Mouse (Mus musculus) forebrain, postnatal 0 days (tissue): ENCODE measurements around the gene Alpk3. TPM values are rescaled to one million over a fixed set of nuclear protein-coding genes. Genes with fewer than 3 reads are reported as not detected.

ENCODE experiments used
- ATAC-seq: fragments of 200-750 bp; cut with Nextera tagmentation; 2 replicates; pipeline ENCODE4 v1.8.0; 2017; ENCODE audit warnings: mild to moderate bottlenecking, moderate library complexity
- DNase-seq: peaks from one replicate; pipeline ENCODE4 v3.0.0-alpha.2; 2015
- H3K27ac ChIP-seq: fragments of 300-500 bp; sonication (generic); 2 replicates; pipeline ENCODE4 v1.5.1; 2014; ENCODE audit warnings: low read depth, mild to moderate bottlenecking, antibody characterized with exemption, low read length, moderate library complexity, mixed read lengths
- H3K27me3 ChIP-seq: fragments of 300-500 bp; sonication (generic); 2 replicates; pipeline ENCODE4 v1.6.1; 2014; ENCODE audit warnings: mild to moderate bottlenecking, low read length, mixed read lengths; ENCODE audit not compliant: insufficient read depth
- H3K36me3 ChIP-seq: fragments of 300-500 bp; sonication (generic); 2 replicates; pipeline ENCODE4 v1.6.1; 2014; ENCODE audit warnings: mild to moderate bottlenecking, moderate library complexity; ENCODE audit not compliant: insufficient read depth
- H3K4me1 ChIP-seq: fragments of 300-500 bp; sonication (generic); 2 replicates; pipeline ENCODE4 v1.6.1; 2014; ENCODE audit warnings: antibody characterized with exemption; ENCODE audit not compliant: insufficient read depth
- H3K4me2 ChIP-seq: fragments of 300-500 bp; sonication (generic); 2 replicates; pipeline ENCODE4 v1.6.1; 2014; ENCODE audit warnings: low read depth, mild to moderate bottlenecking, moderate library complexity
- H3K4me3 ChIP-seq: fragments of 300-500 bp; sonication (generic); 2 replicates; pipeline ENCODE4 v1.5.1; 2014; ENCODE audit warnings: low read depth, low read length, mixed read lengths
- H3K9ac ChIP-seq: fragments of 300-500 bp; sonication (generic); 2 replicates; pipeline ENCODE4 v1.6.1; 2014; ENCODE audit warnings: mild to moderate bottlenecking
- H3K9me3 ChIP-seq: fragments of 300-500 bp; sonication (generic); 2 replicates; pipeline ENCODE4 v1.6.1; 2016; ENCODE audit warnings: low read length
- CTCF ChIP-seq: sonication (generic); IDR thresholded peaks from 2 replicates; pipeline ENCODE4 v1.5.1; 2016; ENCODE audit warnings: antibody characterized with exemption, control low read depth, low read depth
- WGBS: fragments of 180-500 bp; shearing (Covaris S2); extraction: QIAGEN DNeasy Blood & Tissue Kit; methylation state at CpG from one replicate; pipeline ENCODE4 v1.1.7; 2014; 5-methylcytosine and 5-hydroxymethylcytosine counted together
- polyA plus RNA-seq: library from polyadenylated mRNA; unstranded; fragments of >200 nt; fragmentation: Nextera tagmentation; extraction: Ambion mirVana; gene quantifications from 2 replicates; pipeline ENCODE4 v1.2.1, GENCODE M21; 2015
- total RNA-seq: library from RNA; depleted of rRNA; stranded (reverse); fragments of >200 nt; gene quantifications from 2 replicates; pipeline ENCODE4 v1.2.3, GENCODE M21; 2014

Alpk3 gene
- total and polyA plus RNA-seq, 2 experiments from 2014 or later, result 0.07 to 0.43 TPM

DNA sequence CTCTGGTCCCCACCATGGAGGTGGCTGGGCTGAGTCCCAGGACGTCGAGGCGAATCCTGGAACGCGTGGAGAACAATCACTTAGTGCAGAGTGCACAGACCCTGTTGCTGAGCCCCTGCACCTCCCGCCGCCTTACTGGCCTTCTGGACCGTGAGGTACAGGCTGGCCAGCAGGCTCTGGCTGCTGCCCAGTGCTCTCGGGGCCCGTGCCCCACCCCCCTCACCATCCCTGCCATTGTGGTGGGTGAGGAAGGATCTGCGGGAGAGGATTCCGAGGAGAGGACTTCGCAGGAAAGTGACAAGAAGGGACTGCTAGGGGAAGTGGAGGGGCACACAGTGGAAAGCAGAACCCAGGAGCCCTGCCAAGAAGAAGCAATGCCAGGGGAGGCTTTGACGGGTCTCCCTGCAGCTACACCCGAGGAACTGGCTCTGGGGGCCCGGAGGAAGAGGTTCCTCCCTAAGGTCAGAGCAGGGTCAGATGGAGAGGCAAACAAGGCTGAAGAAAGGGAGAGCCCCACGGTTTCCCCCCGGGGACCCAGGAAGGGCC, 36.1 kb downstream of the Alpk3 start:
- no peak overlapping the region for H3K4me2 ChIP-seq
- H3K4me1 ChIP-seq, result no peaks in the 10 kb centered on the region
- no peak overlapping the region for H3K9ac ChIP-seq
- ATAC-seq, result no peak
- TF ChIP-seq CTCF, result no peak
- no peaks in the 10 kb centered on the region for H3K36me3 ChIP-seq
- WGBS, result 54% methylated on average over 18 of the region's 18 CpGs
- DNase-seq, result no peak
- no peaks in the 10 kb centered on the region for H3K9me3 ChIP-seq
- no peaks in the 10 kb centered on the region for H3K27me3 ChIP-seq
- H3K4me3 ChIP-seq, result no peak overlapping the region
- no peak overlapping the region for H3K27ac ChIP-seq

- Histone ChIP-seq H3K27ac (no peak overlapping the region), H3K4me3 (no peak overlapping the region), H3K36me3 (no peaks in the 10 kb centered on the region), H3K9me3 (no peaks in the 10 kb centered on the region), H3K4me1 (no peaks in the 10 kb centered on the region), H3K4me2 (no peak overlapping the region), H3K9ac (no peak overlapping the region), H3K27me3 (no peaks in the 10 kb centered on the region)
- ATAC-seq, result no peak
- WGBS, result 82% methylated on average over 6 of the region's 6 CpGs
- TF ChIP-seq CTCF, result no peak
- DNase-seq, result no peak
Observed at GRCm38 (mm10) chr7:81094104-81094757, 36.8 kb downstream of the Alpk3 start.

GRCm38 (mm10) chr7:81100341-81100740, 42.9 kb downstream of the Alpk3 start:
- ATAC-seq (no peak), DNase-seq (no peak)
- no peaks in the 10 kb centered on the region for H3K4me1 ChIP-seq
- no peak overlapping the region for H3K4me2 ChIP-seq
- H3K4me3 ChIP-seq, result no peak overlapping the region
- no peak overlapping the region for H3K27ac ChIP-seq
- H3K36me3 ChIP-seq, result no peaks in the 10 kb centered on the region
- no peaks in the 10 kb centered on the region for H3K27me3 ChIP-seq
- no peak overlapping the region for H3K9ac ChIP-seq
- TF ChIP-seq CTCF, result no peak
- H3K9me3 ChIP-seq, result no peaks in the 10 kb centered on the region
- 85% methylated on average over 5 of the region's 5 CpGs for WGBS

- no peak overlapping the region for H3K27ac ChIP-seq
- H3K4me3 ChIP-seq, result no peak overlapping the region
- H3K36me3 ChIP-seq, result no peaks in the 10 kb centered on the region
- H3K9me3 ChIP-seq, result no peaks in the 10 kb centered on the region
- DNase-seq (no peak), ATAC-seq (no peak)
- TF ChIP-seq CTCF, result no peak
- no peaks in the 10 kb centered on the region for H3K27me3 ChIP-seq
- no peaks in the 10 kb centered on the region for H3K4me1 ChIP-seq
- no peak overlapping the region for H3K4me2 ChIP-seq
- H3K9ac ChIP-seq, result no peak overlapping the region
- 95% methylated on average over 7 of the region's 7 CpGs for WGBS
Observed at GRCm38 (mm10) chr7:81102854-81103253, 45.5 kb downstream of the Alpk3 start.

DNA sequence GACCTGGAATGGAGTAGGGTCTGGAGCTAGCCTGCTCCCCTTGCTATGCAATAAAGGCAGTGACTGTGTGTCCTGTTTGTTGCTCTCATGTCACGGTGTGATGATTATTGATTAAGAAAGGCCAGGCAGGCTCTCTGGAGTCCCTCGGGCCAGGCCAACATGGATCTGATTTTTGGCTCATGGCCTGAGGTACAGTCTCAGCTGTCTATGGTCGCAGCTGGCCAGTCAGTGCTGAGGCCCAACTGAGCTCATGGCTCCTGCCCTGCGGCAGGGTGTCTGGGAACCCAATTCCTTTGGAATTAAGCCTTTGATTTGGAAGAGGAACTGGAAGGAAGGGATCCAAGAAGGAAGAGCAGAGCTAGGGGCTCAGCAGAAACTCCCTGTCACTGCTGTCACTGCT, 48.1 kb downstream of the Alpk3 start:
- Histone ChIP-seq H3K27me3 (no peaks in the 10 kb centered on the region), H3K4me3 (no peak overlapping the region), H3K27ac (no peak overlapping the region), H3K4me1 (no peaks in the 10 kb centered on the region), H3K9me3 (no peaks in the 10 kb centered on the region), H3K9ac (no peak overlapping the region), H3K4me2 (no peak overlapping the region), H3K36me3 (no peaks in the 10 kb centered on the region)
- 72% methylated on average over 4 of the region's 4 CpGs for WGBS
- DNase-seq, result no peak
- TF ChIP-seq CTCF, result no peak
- no peak for ATAC-seq

- TF ChIP-seq CTCF, result no peak
- 95% methylated on average over 5 of the region's 5 CpGs for WGBS
Observed at GRCm38 (mm10) chr7:81108226-81108625, 50.8 kb downstream of the Alpk3 start.

GRCm38 (mm10) chr7:81109717-81110651, 52.6 kb downstream of the Alpk3 start:
- no peaks in the 10 kb centered on the region for H3K9me3 ChIP-seq
- no peak overlapping the region for H3K27ac ChIP-seq
- 64% methylated on average over 9 of the region's 9 CpGs for WGBS
- no peak for TF ChIP-seq CTCF
- H3K4me1 ChIP-seq, result no peaks in the 10 kb centered on the region
- no peaks in the 10 kb centered on the region for H3K36me3 ChIP-seq
- ATAC-seq (peak; percentile 40), DNase-seq (no peak)
- no peak overlapping the region for H3K9ac ChIP-seq
- no peak overlapping the region for H3K4me2 ChIP-seq
- H3K27me3 ChIP-seq, result no peaks in the 10 kb centered on the region
- no peak overlapping the region for H3K4me3 ChIP-seq

More at GRCm38 (mm10) chr7:81108226-81108625, 50.8 kb downstream of the Alpk3 start:
- H3K9ac ChIP-seq, result no peak overlapping the region
- no peak for ATAC-seq
- H3K4me1 ChIP-seq, result no peaks in the 10 kb centered on the region
- H3K27me3 ChIP-seq, result no peaks in the 10 kb centered on the region
- no peak overlapping the region for H3K27ac ChIP-seq
- no peak for DNase-seq
- H3K4me3 ChIP-seq, result no peak overlapping the region
- no peaks in the 10 kb centered on the region for H3K36me3 ChIP-seq
- H3K4me2 ChIP-seq, result no peak overlapping the region
- no peaks in the 10 kb centered on the region for H3K9me3 ChIP-seq
